Mouse (Mus musculus) spleen, adult 2 months (tissue): ENCODE data around the gene Spib. TPM values are rescaled to one million over a fixed set of nuclear protein-coding genes. Genes with fewer than 3 reads are reported as not detected.
A peak's percentile ranks its signal among the peaks of the same experiment; 100 is the strongest.

Source experiments
- DNase-seq, 2 experiments: peaks; one replicate each; pipeline versions ENCODE4 v3.0.0 to v3.0.0-alpha.2; 2012 to 2021; ENCODE audit warnings: low spot score in 2 of 2, low read depth in 1 of 2
- H3K27ac ChIP-seq: fragments of 200-500 bp; 2 replicates; pipeline ENCODE4 v1.5.1; 2012; ENCODE audit warnings: low read length, inconsistent platforms; ENCODE audit not compliant: insufficient read depth
- H3K27me3 ChIP-seq: fragments of 200-500 bp; 2 replicates; pipeline ENCODE4 v1.6.1; 2012; ENCODE audit warnings: mild to moderate bottlenecking, moderate library complexity, low read length, inconsistent platforms; ENCODE audit not compliant: control insufficient read depth, insufficient read depth
- H3K36me3 ChIP-seq: fragments of 200-500 bp; 2 replicates; pipeline ENCODE4 v1.6.1; 2012; ENCODE audit warnings: mild to moderate bottlenecking, low read length, inconsistent platforms; ENCODE audit not compliant: control insufficient read depth, insufficient read depth
- H3K4me1 ChIP-seq: fragments of 200-500 bp; 2 replicates; pipeline ENCODE4 v1.6.1; 2011; ENCODE audit warnings: inconsistent platforms; ENCODE audit not compliant: control insufficient read depth, insufficient read depth, insufficient read length
- H3K4me3 ChIP-seq: fragments of 200-500 bp; 2 replicates; pipeline ENCODE4 v1.5.1; 2011; ENCODE audit warnings: mild to moderate bottlenecking, inconsistent platforms; ENCODE audit not compliant: insufficient read depth, insufficient read length; ENCODE audit errors: extremely low read depth
- CTCF ChIP-seq: fragments of 200-500 bp; IDR thresholded peaks from 2 replicates; pipeline ENCODE4 v1.5.1; 2011; ENCODE audit warnings: mild to moderate bottlenecking, inconsistent platforms; ENCODE audit not compliant: insufficient read depth, insufficient read length, insufficient replicate concordance; ENCODE audit errors: extremely low read depth
- POLR2A ChIP-seq: fragments of 200-500 bp; IDR thresholded peaks from 2 replicates; pipeline ENCODE4 v1.6.1; 2011; ENCODE audit warnings: low read depth, low read length, inconsistent platforms
- WGBS: fragments of 180-500 bp; shearing (Covaris S2); methylation state at CpG from one replicate; pipeline ENCODE4 v1.1.7; 2018; 5-methylcytosine and 5-hydroxymethylcytosine counted together
- polyA plus RNA-seq: library from polyadenylated mRNA; depleted of rRNA; stranded (reverse); fragments of >200 nt; gene quantifications from 2 replicates; pipeline ENCODE4 v1.2.3, GENCODE M21; 2012

Spib gene
- polyA plus RNA-seq, 1 experiment = 285 TPM

DNA sequence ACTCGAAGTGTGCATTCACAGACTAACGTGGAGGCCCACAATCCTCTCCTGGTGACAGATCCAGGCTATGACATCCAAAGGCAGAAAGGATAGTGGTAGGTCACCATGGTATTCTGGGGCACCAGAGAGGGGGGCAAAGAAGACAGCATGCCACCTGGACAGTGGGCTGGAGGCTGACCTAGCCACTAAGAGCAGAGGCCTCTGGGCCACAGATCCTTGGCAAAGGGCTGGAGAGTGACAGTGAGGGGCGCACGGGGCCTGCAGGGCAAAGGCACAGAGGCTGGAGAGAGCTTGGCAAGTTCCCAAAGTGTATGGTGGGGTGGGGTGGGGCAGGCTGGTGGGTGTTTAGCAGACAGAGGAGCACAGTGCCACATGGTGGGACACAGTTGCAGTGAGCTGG lies 41.6 kb downstream of the Spib start:
- H3K27ac ChIP-seq = no peak overlapping the region
- WGBS = 61% methylated on average over 4 of the region's 4 CpGs
- DNase-seq = peak in 1 of 2 experiments; percentile 2
- no peaks in the 10 kb centered on the region for H3K27me3 ChIP-seq
- H3K4me3 ChIP-seq = no peak overlapping the region
- no peaks in the 10 kb centered on the region for H3K4me1 ChIP-seq
- no peak for TF ChIP-seq CTCF
- no peak for TF ChIP-seq POLR2A
- H3K36me3 ChIP-seq = peaks cover 38% of the 10 kb centered on the region

DNA sequence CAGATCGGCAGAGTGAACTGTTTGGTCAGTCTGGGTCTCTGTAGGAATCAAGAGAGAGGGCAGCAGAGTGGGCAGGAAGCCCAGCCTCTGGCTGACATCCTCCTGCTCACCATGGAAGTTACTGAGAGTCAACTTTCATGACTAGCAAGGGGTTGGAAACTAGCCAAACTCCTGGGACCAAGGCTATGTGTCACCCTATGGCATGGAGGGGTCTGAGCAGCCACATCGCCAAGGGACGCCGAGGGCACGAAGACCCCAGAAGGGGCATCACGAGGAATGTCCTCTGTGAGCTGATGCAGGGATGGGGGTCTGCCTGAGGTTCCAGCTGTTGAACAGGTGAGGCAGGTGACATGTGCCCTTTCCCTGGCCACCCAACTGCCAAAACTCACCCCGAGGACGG lies 43.3 kb downstream of the Spib start:
- Histone ChIP-seq H3K4me1 (no peaks in the 10 kb centered on the region), H3K27me3 (no peaks in the 10 kb centered on the region), H3K36me3 (peaks cover 37% of the 10 kb centered on the region), H3K27ac (no peak overlapping the region), H3K4me3 (no peak overlapping the region)
- WGBS = 87% methylated on average over 8 of the region's 8 CpGs
- peak in 1 of 2 experiments; percentile 3 for DNase-seq
- TF ChIP-seq CTCF (no peak), POLR2A (no peak)

- H3K4me3 ChIP-seq = no peak overlapping the region
- no peak for DNase-seq
- no peak for TF ChIP-seq CTCF
- TF ChIP-seq POLR2A = no peak
- H3K36me3 ChIP-seq = peaks cover 33% of the 10 kb centered on the region
- H3K27me3 ChIP-seq = no peaks in the 10 kb centered on the region
- no peaks in the 10 kb centered on the region for H3K4me1 ChIP-seq
- H3K27ac ChIP-seq = no peak overlapping the region
- 95% methylated on average over 7 of the region's 7 CpGs for WGBS
Observed at GRCm38 (mm10) chr7:44487936-44488335, 43.9 kb downstream of the Spib start.

DNA sequence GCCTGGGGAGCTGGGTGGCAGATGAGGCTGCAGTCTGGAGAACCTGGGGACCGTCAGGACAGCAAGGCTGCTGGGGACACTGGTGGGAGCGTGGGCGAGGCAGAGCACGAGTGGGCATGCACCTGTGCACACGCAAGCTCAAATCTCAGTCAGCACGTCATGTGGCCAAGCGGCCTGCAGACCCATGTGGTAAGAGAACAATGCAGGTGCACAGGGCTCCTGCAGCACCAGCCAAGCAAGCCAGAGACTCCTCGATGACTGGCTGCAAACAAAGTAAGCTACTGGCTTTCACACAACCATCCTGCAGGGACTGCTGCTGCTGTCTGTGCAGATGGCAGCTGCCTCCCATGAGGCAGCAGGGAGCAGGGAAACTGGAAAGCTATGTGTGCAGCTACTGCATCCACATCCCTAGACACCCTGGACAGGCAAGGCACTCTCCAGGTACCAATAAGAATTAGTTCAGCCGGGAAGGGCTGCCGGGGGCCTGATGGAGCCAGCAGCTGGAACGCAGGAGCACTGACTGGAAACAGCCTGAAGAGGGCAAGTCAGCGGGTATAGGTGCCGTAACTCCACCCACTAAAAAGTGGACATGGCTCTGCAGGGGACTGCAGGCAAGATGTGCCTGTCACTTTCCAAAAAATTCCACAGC lies 44.8 kb downstream of the Spib start:
- H3K4me1 ChIP-seq = no peaks in the 10 kb centered on the region
- H3K27ac ChIP-seq = no peak overlapping the region
- H3K36me3 ChIP-seq = peaks cover 26% of the 10 kb centered on the region
- TF ChIP-seq POLR2A = no peak
- TF ChIP-seq CTCF = no peak
- H3K27me3 ChIP-seq = no peaks in the 10 kb centered on the region
- 88% methylated on average over 13 of the region's 13 CpGs for WGBS
- DNase-seq = peak in 1 of 2 experiments; percentile 2
- no peak overlapping the region for H3K4me3 ChIP-seq

DNA sequence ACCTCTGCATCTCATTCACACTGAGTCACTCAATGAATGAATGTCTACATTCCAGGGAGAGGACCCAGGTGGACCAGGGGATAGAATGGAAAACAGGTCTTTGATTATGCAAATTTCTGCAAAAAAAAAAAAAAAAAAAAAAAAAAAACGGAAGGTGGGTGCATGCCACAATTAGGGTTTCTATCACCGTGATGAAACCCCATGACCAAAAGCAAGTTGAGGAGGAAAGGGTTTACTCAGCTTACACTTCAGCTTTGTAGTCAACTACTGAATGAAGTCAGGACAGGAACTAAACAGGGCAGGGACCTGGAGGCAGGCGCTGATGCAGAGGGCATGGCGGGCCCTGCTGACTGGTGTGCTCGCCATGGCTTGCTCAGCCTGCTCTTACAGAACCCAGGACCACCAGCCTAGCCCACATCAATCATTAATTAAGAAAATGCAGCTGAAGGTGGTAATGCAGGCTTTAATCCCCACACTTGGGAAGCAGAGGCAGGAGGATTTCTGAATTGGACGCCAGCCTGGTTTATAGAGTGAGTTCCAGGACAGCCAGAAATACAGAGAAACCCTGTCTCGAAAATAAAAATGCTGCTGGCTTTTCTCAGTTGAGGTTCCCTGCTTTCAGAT lies 46.2 kb downstream of the Spib start:
- no peak for TF ChIP-seq CTCF
- no peak for TF ChIP-seq POLR2A
- WGBS = 73% methylated on average over 7 of the region's 7 CpGs
- no peaks in the 10 kb centered on the region for H3K27me3 ChIP-seq
- H3K27ac ChIP-seq = no peak overlapping the region
- peaks cover 12% of the 10 kb centered on the region for H3K36me3 ChIP-seq
- DNase-seq = no peak
- no peak overlapping the region for H3K4me3 ChIP-seq
- H3K4me1 ChIP-seq = no peaks in the 10 kb centered on the region

DNA sequence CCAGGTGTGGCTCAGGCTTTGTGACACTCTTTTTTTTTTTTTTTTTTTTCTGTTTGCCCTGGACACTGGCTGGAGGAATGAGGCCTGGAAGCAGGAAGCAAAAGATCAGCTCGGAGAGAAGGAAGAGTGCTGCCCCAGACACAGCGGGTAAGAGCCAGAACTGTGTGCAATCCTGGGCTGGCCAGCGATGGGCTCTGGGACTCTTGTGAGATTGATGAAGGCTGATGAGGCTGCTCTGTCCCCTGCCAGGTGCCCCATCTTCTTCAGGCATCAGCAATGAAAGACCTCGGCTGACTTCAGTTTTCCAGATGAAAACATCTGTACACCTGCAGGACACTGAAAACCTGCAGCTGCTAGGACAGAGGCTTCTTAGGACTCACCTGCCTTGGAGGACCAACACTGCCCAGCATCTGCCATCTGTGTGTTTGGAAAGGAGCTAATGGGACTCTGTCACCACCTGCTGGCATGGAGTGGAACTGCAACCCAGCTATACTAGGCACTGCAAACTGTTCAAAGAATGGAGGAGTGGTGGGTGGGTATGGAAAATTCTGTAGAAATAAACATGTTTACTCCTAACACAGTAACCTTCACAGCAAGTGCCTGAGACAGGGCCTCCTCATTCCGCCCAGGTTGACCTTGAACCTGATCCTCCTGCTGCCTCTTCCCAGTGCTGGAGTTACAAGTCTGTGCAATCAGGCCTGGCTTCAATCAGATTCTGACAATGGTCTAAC lies 46.9 kb downstream of the Spib start:
- peaks cover 7% of the 10 kb centered on the region; the same call in 1 of the 2 replicates for H3K36me3 ChIP-seq
- H3K27ac ChIP-seq = no peak overlapping the region
- H3K4me3 ChIP-seq = no peak overlapping the region
- H3K27me3 ChIP-seq = no peaks in the 10 kb centered on the region
- 47% methylated on average over 5 of the region's 5 CpGs for WGBS
- DNase-seq = peak; percentile 60 to 67
- TF ChIP-seq CTCF = peak; percentile 89; the same call in 1 of the 2 replicates
- no peak for TF ChIP-seq POLR2A
- no peaks in the 10 kb centered on the region for H3K4me1 ChIP-seq
